Mouse (Mus musculus) activated CD4-positive, CD25-positive, alpha-beta regulatory T cell (primary cell): ENCODE results near the gene Psmc5. TPM values are rescaled to one million over a fixed set of nuclear protein-coding genes. Genes with fewer than 3 reads are reported as not detected.

Experiments used
- polyA plus RNA-seq, 2 experiments: library from polyadenylated mRNA; unstranded; fragments of 100-300 nt; shearing (Covaris generic); gene quantifications; one replicate each; pipeline ENCODE4 v1.2.1; 2017

The Psmc5 gene
- 100 to 1,000 TPM; 169 to 199 TPM for polyA plus RNA-seq

DNA sequence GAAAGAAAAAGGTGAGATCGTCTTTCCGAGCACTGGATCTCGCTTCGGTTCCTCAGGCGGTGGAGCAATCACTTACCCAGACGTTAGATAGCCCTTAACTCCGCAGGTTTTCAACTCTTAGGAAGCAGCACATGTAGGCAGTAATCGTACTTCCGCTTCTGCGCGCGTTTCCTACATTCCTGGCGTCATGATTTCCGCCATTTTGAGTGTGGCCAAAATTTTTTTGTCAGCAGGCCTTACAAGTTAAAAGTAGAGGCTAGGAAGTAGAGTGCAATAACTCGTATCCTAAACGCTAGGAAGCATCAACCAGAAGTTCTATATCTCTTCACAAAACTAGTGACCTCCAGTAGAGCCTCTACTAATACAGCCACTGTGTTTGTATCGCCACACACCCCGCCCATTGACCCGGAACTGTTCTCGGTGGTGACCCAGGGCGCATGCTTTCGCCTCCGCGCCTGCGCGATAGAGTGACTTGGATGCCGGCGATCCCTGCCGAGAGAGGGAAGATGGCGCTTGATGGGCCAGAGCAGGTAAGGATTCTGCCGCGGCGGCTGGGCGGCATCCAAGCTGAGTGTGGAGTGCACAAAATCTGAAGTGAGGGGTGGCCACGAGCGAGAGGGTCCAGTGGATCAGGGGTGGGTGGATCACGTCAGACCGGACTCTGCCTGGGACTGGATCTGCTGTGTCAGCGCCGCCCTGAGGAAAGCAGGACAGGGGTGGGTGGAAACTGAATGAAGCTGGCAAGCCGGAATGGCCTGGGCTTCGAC, at the start of gene Psmc5, which contains the start of gene Ftsj3:
Gene Psmc5, plus strand, starts transcription at position 470 of the 767 bp plus-strand sequence.
Gene Ftsj3, minus strand, starts transcription at position 395 of the 767 bp plus-strand sequence.

GRCm38 (mm10) chr11:106215927-106216729, 39.8 kb upstream of the Psmc5 start, which contains the start of gene Ccdc47:
TSS of gene Ccdc47 (minus strand) at chr11:106216344.

GRCm38 (mm10) chr11:106216730-106217490, 39.0 kb upstream of the Psmc5 start, which contains the start of gene Ddx42:
TSS of gene Ddx42 (plus strand) at chr11:106216926.

GRCm38 (mm10) chr11:106272644-106273310, 16.8 kb downstream of the Psmc5 start, which contains the start of gene Smarcd2:
TSS of gene Smarcd2 (minus strand) at chr11:106272972.

DNA sequence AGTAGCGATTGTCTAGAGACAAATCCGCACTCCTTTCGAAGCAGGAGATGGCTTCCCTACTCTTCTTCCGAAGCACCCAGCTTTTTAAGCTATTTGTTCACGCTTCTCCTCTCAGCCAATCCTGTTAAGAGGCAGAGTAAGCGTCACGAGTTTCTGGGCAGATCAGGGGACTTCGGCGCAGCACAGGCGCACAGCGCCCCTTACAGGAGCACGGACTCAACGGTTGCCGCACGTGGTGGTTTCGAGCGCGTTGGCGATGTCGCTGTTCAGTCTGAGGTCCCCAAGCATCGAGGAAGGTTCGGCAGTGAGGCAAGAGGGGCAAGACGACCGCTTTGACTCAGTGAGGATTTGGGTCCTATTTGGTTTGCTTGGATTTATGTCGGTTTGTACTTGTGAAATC, 20.5 kb downstream of the Psmc5 start, which contains the start of gene Tcam1:
Gene Tcam1, plus strand, starts transcription at position 219 of the 400 bp plus-strand sequence.

GRCm38 (mm10) chr11:106301765-106302164, 45.8 kb downstream of the Psmc5 start, which contains the start of gene Gh:
TSS of gene Gh (minus strand) at chr11:106301865.

Other genes starting within 250 kb of the Psmc5 start
- gene Kcnh6, start 248.0 kb upstream of the Psmc5 start, polyA plus RNA-seq = under 1 TPM; 0.05 TPM
- 10 to 100 TPM; 51.8 to 78.4 TPM for gene Dcaf7, start 219.3 kb upstream of the Psmc5 start, polyA plus RNA-seq
- 10 to 100 TPM; 14.3 to 15.8 TPM for gene Taco1, start 190.1 kb upstream of the Psmc5 start, polyA plus RNA-seq
- 10 to 100 TPM; 51.2 to 76.6 TPM for gene Map3k3, start 171.5 kb upstream of the Psmc5 start, polyA plus RNA-seq
- 1 to 10 TPM; 1.3 to 2.4 TPM for gene Gm10840, start 95.3 kb upstream of the Psmc5 start, polyA plus RNA-seq
- gene Limd2, start 95.3 kb upstream of the Psmc5 start, polyA plus RNA-seq = 1,000 to 10,000 TPM; 1,468 to 2,043 TPM
- gene Strada, start 54.0 kb upstream of the Psmc5 start, polyA plus RNA-seq = 10 to 100 TPM; 25.7 to 29.6 TPM
- 10 to 100 TPM; 92.0 to 94.0 TPM for gene Ccdc47, start 39.8 kb upstream of the Psmc5 start, polyA plus RNA-seq
- 10 to 100 TPM; 68.5 to 81.4 TPM for gene Ddx42, start 39.2 kb upstream of the Psmc5 start, polyA plus RNA-seq
- gene Ftsj3, start 75 bp upstream of the Psmc5 start, polyA plus RNA-seq = 10 to 100 TPM; 41.8 to 72.1 TPM
- gene Smarcd2, start 16.8 kb downstream of the Psmc5 start, polyA plus RNA-seq = 100 to 1,000 TPM; 132 to 161 TPM
- under 1 TPM; 0.05 to 0.17 TPM for gene Tcam1, start 20.5 kb downstream of the Psmc5 start, polyA plus RNA-seq
- gene Gh, start 45.7 kb downstream of the Psmc5 start, polyA plus RNA-seq = not detected
- 10 to 100 TPM; 32.3 to 47.4 TPM for gene Cd79b, start 58.6 kb downstream of the Psmc5 start, polyA plus RNA-seq
- under 1 TPM; 0.06 to 0.17 TPM for gene Scn4a, start 97.1 kb downstream of the Psmc5 start, polyA plus RNA-seq
- gene Prr29, start 109.3 kb downstream of the Psmc5 start, polyA plus RNA-seq = under 1 TPM; 0.27 to 0.42 TPM
- gene Icam2, start 131.9 kb downstream of the Psmc5 start, polyA plus RNA-seq = 10 to 100 TPM; 76.8 to 99.6 TPM
- 10 to 100 TPM in 1 of 2 experiments, 1 to 10 TPM in 1; 3.5 to 10.2 TPM for gene Ern1, start 231.7 kb downstream of the Psmc5 start, polyA plus RNA-seq